Mouse (Mus musculus) midbrain, embryonic 15.5 days (tissue): ENCODE measurements around the gene A530084C06Rik. TPM values are rescaled to one million over a fixed set of nuclear protein-coding genes. Genes with fewer than 3 reads are reported as not detected.

ENCODE experiments used
- ATAC-seq: fragments of 200-750 bp; cut with Nextera tagmentation; replicated peaks from 2 replicates; pipeline ENCODE4 v1.8.0; 2017; ENCODE audit warnings: moderate TSS enrichment
- H3K27ac ChIP-seq: fragments of 300-500 bp; sonication (generic); 2 replicates; pipeline ENCODE4 v1.5.1; 2015; ENCODE audit warnings: mild to moderate bottlenecking, inconsistent platforms
- H3K27me3 ChIP-seq: fragments of 300-500 bp; sonication (generic); replicated peaks from 2 replicates; pipeline ENCODE4 v1.6.1; 2015; ENCODE audit warnings: inconsistent platforms
- H3K36me3 ChIP-seq: fragments of 300-500 bp; sonication (generic); replicated peaks from 2 replicates; pipeline ENCODE4 v1.6.1; 2015; ENCODE audit warnings: inconsistent platforms
- H3K4me1 ChIP-seq: fragments of 300-500 bp; sonication (generic); 2 replicates; pipeline ENCODE4 v1.6.1; 2015; ENCODE audit warnings: inconsistent platforms
- H3K4me2 ChIP-seq: fragments of 300-500 bp; sonication (generic); 2 replicates; pipeline ENCODE4 v1.6.1; 2015; ENCODE audit warnings: inconsistent platforms, mild to moderate bottlenecking, moderate library complexity
- H3K4me3 ChIP-seq: fragments of 300-500 bp; sonication (generic); 2 replicates; pipeline ENCODE4 v1.5.1; 2015; ENCODE audit warnings: mild to moderate bottlenecking, inconsistent platforms
- H3K9ac ChIP-seq: fragments of 300-500 bp; sonication (generic); 2 replicates; pipeline ENCODE4 v1.6.1; 2015; ENCODE audit warnings: mild to moderate bottlenecking, inconsistent platforms
- H3K9me3 ChIP-seq: fragments of 300-500 bp; sonication (generic); 2 replicates; pipeline ENCODE4 v1.6.1; 2016; ENCODE audit warnings: inconsistent platforms
- WGBS: fragments of 180-500 bp; shearing (Covaris S2); methylation state at CpG from one replicate; pipeline ENCODE4 v1.1.7; 2015; ENCODE audit warnings: mixed read lengths; 5-methylcytosine and 5-hydroxymethylcytosine counted together
- polyA plus RNA-seq: library from polyadenylated mRNA; unstranded; fragments of >200 nt; fragmentation: Nextera tagmentation; extraction: Ambion mirVana; gene quantifications from 2 replicates; pipeline ENCODE4 v1.2.1, GENCODE M21; 2015

The A530084C06Rik gene
- polyA plus RNA-seq, 1 experiment from 2014 or later = not detected

DNA sequence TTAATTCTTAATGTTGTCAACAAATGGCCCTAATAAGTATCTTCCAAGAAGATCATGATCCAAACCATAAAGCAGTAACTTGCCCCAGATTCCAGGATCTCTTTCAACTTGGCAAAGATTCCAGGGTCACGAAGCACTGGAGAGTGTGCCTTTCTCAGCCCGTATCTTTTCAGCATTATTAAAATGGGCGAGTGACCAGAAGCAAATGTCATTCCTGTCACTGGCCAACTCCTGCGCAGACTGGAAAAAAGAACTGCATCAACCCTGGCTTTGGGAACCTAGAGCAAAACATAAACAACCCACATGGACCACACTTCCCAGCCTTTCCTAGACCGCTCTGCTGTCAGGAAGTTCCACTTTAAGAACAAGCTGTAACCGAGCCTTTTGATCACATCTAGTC, 5.3 kb upstream of the A530084C06Rik start:
- H3K4me3 ChIP-seq = no peak overlapping the region
- ATAC-seq = no peak
- H3K4me1 ChIP-seq = peaks cover 6% of the 10 kb centered on the region
- H3K36me3 ChIP-seq = no peaks in the 10 kb centered on the region
- no peak overlapping the region for H3K27ac ChIP-seq
- 60% methylated on average over 6 of the region's 6 CpGs for WGBS
- no peaks in the 10 kb centered on the region for H3K9me3 ChIP-seq
- no peak overlapping the region for H3K4me2 ChIP-seq
- no peak overlapping the region for H3K9ac ChIP-seq
- H3K27me3 ChIP-seq = peaks cover 40% of the 10 kb centered on the region

GRCm38 (mm10) chr13:31559419-31560144, 449 bp upstream of the A530084C06Rik start:
- Histone ChIP-seq H3K36me3 (no peaks in the 10 kb centered on the region), H3K9me3 (no peaks in the 10 kb centered on the region), H3K4me2 (peak overlapping the region; percentile 98), H3K27ac (no peak overlapping the region), H3K4me3 (peak overlapping the region; percentile 49), H3K9ac (0 out of 2 replicates have a peak overlapping the region, but pooled peaks have one; percentile 24), H3K27me3 (peaks cover 81% of the 10 kb centered on the region), H3K4me1 (peaks cover 28% of the 10 kb centered on the region)
- ATAC-seq = peak; percentile 82
- WGBS = under 1% methylated on average over 90 of the region's 92 CpGs

- peaks cover 80% of the 10 kb centered on the region for H3K27me3 ChIP-seq
- H3K9ac ChIP-seq = peak overlapping the region; percentile 36; the same call in 1 of the 2 replicates
- H3K27ac ChIP-seq = no peak overlapping the region
- H3K4me3 ChIP-seq = peak overlapping the region; percentile 49
- no peaks in the 10 kb centered on the region for H3K36me3 ChIP-seq
- H3K4me1 ChIP-seq = peaks cover 28% of the 10 kb centered on the region
- 0% methylated on average over 72 of the region's 73 CpGs for WGBS
- H3K4me2 ChIP-seq = peak overlapping the region; percentile 98
- H3K9me3 ChIP-seq = no peaks in the 10 kb centered on the region
- ATAC-seq = peak; percentile 31
Measured at GRCm38 (mm10) chr13:31557768-31558520, 1.2 kb downstream of the A530084C06Rik start.

- Histone ChIP-seq H3K4me3 (peak overlapping the region; percentile 49), H3K27me3 (peaks cover 74% of the 10 kb centered on the region), H3K27ac (no peak overlapping the region), H3K36me3 (no peaks in the 10 kb centered on the region), H3K9ac (no peak overlapping the region), H3K9me3 (no peaks in the 10 kb centered on the region), H3K4me2 (peak overlapping the region; percentile 98), H3K4me1 (peaks cover 28% of the 10 kb centered on the region)
- 7% methylated on average over 24 of the region's 24 CpGs for WGBS
- no peak for ATAC-seq
Measured at GRCm38 (mm10) chr13:31556964-31557767, 2.0 kb downstream of the A530084C06Rik start.

- H3K4me2 ChIP-seq = no peak within 1 kb of the TSS
- no peaks in the 10 kb centered on the region for H3K9me3 ChIP-seq
- peaks cover 61% of the 10 kb centered on the region for H3K27me3 ChIP-seq
- ATAC-seq = no peak
- WGBS = 74% methylated on average over 4 of the region's 4 CpGs
- H3K36me3 ChIP-seq = no peaks in the 10 kb centered on the region
- no peak within 1 kb of the TSS for H3K4me3 ChIP-seq
- H3K9ac ChIP-seq = no peak within 1 kb of the TSS
- H3K4me1 ChIP-seq = peaks cover 28% of the 10 kb centered on the region
- H3K27ac ChIP-seq = no peak within 1 kb of the TSS
Measured at GRCm38 (mm10) chr13:31555834-31556233, 3.3 kb downstream of the A530084C06Rik start, which contains the start of gene Foxq1. Foxq1 (plus strand) TSS chr13:31556134.

- H3K4me1 ChIP-seq = no peaks in the 10 kb centered on the region
- no peak overlapping the region for H3K4me3 ChIP-seq
- no peak for ATAC-seq
- no peak overlapping the region for H3K9ac ChIP-seq
- no peaks in the 10 kb centered on the region for H3K36me3 ChIP-seq
- no peak overlapping the region for H3K27ac ChIP-seq
- no peak overlapping the region for H3K4me2 ChIP-seq
- no peaks in the 10 kb centered on the region for H3K27me3 ChIP-seq
- 91% methylated on average over 9 of the region's 9 CpGs for WGBS
- no peaks in the 10 kb centered on the region for H3K9me3 ChIP-seq
Measured at GRCm38 (mm10) chr13:31547610-31548009, 11.5 kb downstream of the A530084C06Rik start.

- Histone ChIP-seq H3K27ac (no peak overlapping the region), H3K4me2 (no peak overlapping the region), H3K36me3 (no peaks in the 10 kb centered on the region), H3K4me1 (no peaks in the 10 kb centered on the region), H3K27me3 (no peaks in the 10 kb centered on the region), H3K4me3 (no peak overlapping the region), H3K9me3 (no peaks in the 10 kb centered on the region), H3K9ac (no peak overlapping the region)
- 95% methylated on average over 3 of the region's 3 CpGs for WGBS
- ATAC-seq = no peak
Measured at GRCm38 (mm10) chr13:31547204-31547603, 11.9 kb downstream of the A530084C06Rik start.

DNA sequence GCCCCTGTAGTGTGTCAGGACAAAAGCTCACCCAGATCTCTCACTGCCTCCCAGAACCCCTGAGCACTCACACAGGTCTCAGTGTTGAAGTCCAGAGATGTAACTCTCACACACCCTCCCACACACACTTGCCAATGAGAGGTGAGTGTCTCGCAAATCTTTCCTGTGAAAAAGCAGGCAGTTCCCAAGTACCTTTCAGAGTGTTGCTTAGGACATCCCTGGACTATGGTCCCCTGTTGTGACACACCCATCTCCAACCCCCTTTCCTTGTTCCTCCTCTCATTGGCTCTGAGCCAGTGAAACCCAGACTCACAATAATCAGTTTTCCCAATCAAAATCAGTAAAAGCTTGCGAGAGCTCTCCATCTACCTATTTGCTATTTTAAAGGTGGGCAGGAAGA, 12.3 kb downstream of the A530084C06Rik start:
- no peak overlapping the region for H3K4me3 ChIP-seq
- 86% methylated on average over 2 of the region's 2 CpGs for WGBS
- no peaks in the 10 kb centered on the region for H3K4me1 ChIP-seq
- no peak for ATAC-seq
- no peak overlapping the region for H3K4me2 ChIP-seq
- no peaks in the 10 kb centered on the region for H3K9me3 ChIP-seq
- no peaks in the 10 kb centered on the region for H3K36me3 ChIP-seq
- no peak overlapping the region for H3K9ac ChIP-seq
- no peaks in the 10 kb centered on the region for H3K27me3 ChIP-seq
- no peak overlapping the region for H3K27ac ChIP-seq

DNA sequence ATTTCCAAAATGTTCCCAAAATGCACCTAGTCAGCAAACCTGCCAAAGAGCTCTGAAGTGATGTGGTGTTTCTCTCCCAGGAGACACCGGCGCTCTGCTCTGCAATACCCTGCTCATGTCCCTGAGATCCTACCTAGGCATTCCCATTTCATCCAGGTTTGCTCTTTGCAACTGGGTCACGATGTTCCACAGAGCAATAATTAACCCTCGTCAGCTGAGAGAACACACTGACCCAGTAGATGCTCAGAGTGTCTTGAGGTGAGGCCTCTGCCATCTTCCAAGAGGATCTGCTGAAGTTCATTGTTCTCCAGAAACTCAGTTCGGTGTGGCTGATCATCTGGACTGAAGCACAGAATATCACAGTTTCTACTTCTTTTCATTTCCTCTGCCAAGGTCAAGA, 16.1 kb downstream of the A530084C06Rik start:
- no peak for ATAC-seq
- Histone ChIP-seq H3K4me3 (no peak overlapping the region), H3K9me3 (no peaks in the 10 kb centered on the region), H3K27me3 (no peaks in the 10 kb centered on the region), H3K4me1 (no peaks in the 10 kb centered on the region), H3K9ac (no peak overlapping the region), H3K36me3 (no peaks in the 10 kb centered on the region), H3K27ac (no peak overlapping the region), H3K4me2 (no peak overlapping the region)
- WGBS = 91% methylated on average over 5 of the region's 5 CpGs

- WGBS = 93% methylated on average over 4 of the region's 4 CpGs
- Histone ChIP-seq H3K4me3 (no peak overlapping the region), H3K27me3 (no peaks in the 10 kb centered on the region), H3K9me3 (no peaks in the 10 kb centered on the region), H3K4me1 (no peaks in the 10 kb centered on the region), H3K9ac (no peak overlapping the region), H3K36me3 (no peaks in the 10 kb centered on the region), H3K4me2 (no peak overlapping the region), H3K27ac (no peak overlapping the region)
- ATAC-seq = no peak
Measured at GRCm38 (mm10) chr13:31534726-31535125, 24.4 kb downstream of the A530084C06Rik start.

GRCm38 (mm10) chr13:31531651-31532061, 27.5 kb downstream of the A530084C06Rik start:
- ATAC-seq = no peak
- Histone ChIP-seq H3K4me3 (no peak overlapping the region), H3K4me2 (no peak overlapping the region), H3K4me1 (no peaks in the 10 kb centered on the region), H3K36me3 (no peaks in the 10 kb centered on the region), H3K9ac (no peak overlapping the region), H3K27me3 (no peaks in the 10 kb centered on the region), H3K9me3 (no peaks in the 10 kb centered on the region), H3K27ac (no peak overlapping the region)
- 47% methylated on average over 8 of the region's 8 CpGs for WGBS

- Histone ChIP-seq H3K4me1 (no peaks in the 10 kb centered on the region), H3K27ac (no peak overlapping the region), H3K27me3 (no peaks in the 10 kb centered on the region), H3K4me3 (no peak overlapping the region), H3K9ac (no peak overlapping the region), H3K36me3 (no peaks in the 10 kb centered on the region), H3K4me2 (no peak overlapping the region), H3K9me3 (no peaks in the 10 kb centered on the region)
- ATAC-seq = no peak
- 82% methylated on average over 5 of the region's 5 CpGs for WGBS
Measured at GRCm38 (mm10) chr13:31531186-31531585, 27.9 kb downstream of the A530084C06Rik start.
